Mouse (Mus musculus) midbrain, embryonic 13.5 days (tissue): ENCODE data around the gene Myh7b. TPM values are rescaled to one million over a fixed set of nuclear protein-coding genes. Genes with fewer than 3 reads are reported as not detected.

ENCODE experiments used
- ATAC-seq: fragments of 200-750 bp; cut with Nextera tagmentation; 2 replicates; pipeline ENCODE4 v1.8.0; 2017; ENCODE audit warnings: mild to moderate bottlenecking, moderate TSS enrichment, moderate library complexity
- H3K27ac ChIP-seq: fragments of 300-500 bp; sonication (generic); 2 replicates; pipeline ENCODE4 v1.5.1; 2015; ENCODE audit warnings: inconsistent platforms, mild to moderate bottlenecking, moderate library complexity
- H3K27me3 ChIP-seq: fragments of 300-500 bp; sonication (generic); 2 replicates; pipeline ENCODE4 v1.6.1; 2015; ENCODE audit warnings: mild to moderate bottlenecking, inconsistent platforms
- H3K36me3 ChIP-seq: fragments of 300-500 bp; sonication (generic); 2 replicates; pipeline ENCODE4 v1.6.1; 2015; ENCODE audit warnings: mild to moderate bottlenecking, inconsistent platforms
- H3K4me1 ChIP-seq: fragments of 300-500 bp; sonication (generic); replicated peaks from 2 replicates; pipeline ENCODE4 v1.6.1; 2015; ENCODE audit warnings: inconsistent platforms
- H3K4me2 ChIP-seq: fragments of 300-500 bp; sonication (generic); replicated peaks from 2 replicates; pipeline ENCODE4 v1.6.1; 2015; ENCODE audit warnings: moderate library complexity, mild to moderate bottlenecking, inconsistent platforms
- H3K4me3 ChIP-seq: fragments of 300-500 bp; sonication (generic); replicated peaks from 2 replicates; pipeline ENCODE4 v1.5.1; 2015; ENCODE audit warnings: mild to moderate bottlenecking, inconsistent platforms
- H3K9ac ChIP-seq: fragments of 300-500 bp; sonication (generic); replicated peaks from 2 replicates; pipeline ENCODE4 v1.6.1; 2015; ENCODE audit warnings: mild to moderate bottlenecking, inconsistent platforms
- H3K9me3 ChIP-seq: fragments of 300-500 bp; sonication (generic); 2 replicates; pipeline ENCODE4 v1.6.1; 2016; ENCODE audit warnings: mild to moderate bottlenecking, inconsistent platforms
- WGBS: fragments of 180-500 bp; shearing (Covaris S2); methylation state at CpG from one replicate; pipeline ENCODE4 v1.1.7; 2015; 5-methylcytosine and 5-hydroxymethylcytosine counted together
- polyA plus RNA-seq: library from polyadenylated mRNA; unstranded; fragments of >200 nt; fragmentation: Nextera tagmentation; extraction: Ambion mirVana; gene quantifications from 2 replicates; pipeline ENCODE4 v1.2.1, GENCODE M21; 2015

Gene Myh7b
- polyA plus RNA-seq, 1 experiment from 2014 or later, result 0.97 TPM

GRCm38 (mm10) chr2:155628112-155628511 is 17.1 kb downstream of the Myh7b start:
- Histone ChIP-seq H3K4me2 (no peak overlapping the region), H3K9me3 (no peaks in the 10 kb centered on the region), H3K27ac (no peak overlapping the region), H3K4me3 (no peak overlapping the region), H3K27me3 (peaks cover 74% of the 10 kb centered on the region), H3K4me1 (peaks cover 33% of the 10 kb centered on the region), H3K36me3 (peaks cover 30% of the 10 kb centered on the region), H3K9ac (no peak overlapping the region)
- 81% methylated on average over 9 of the region's 9 CpGs for WGBS
- ATAC-seq, result no peak

- H3K9ac ChIP-seq, result no peak overlapping the region; the same call in 1 of the 2 replicates
- H3K4me1 ChIP-seq, result peaks cover 33% of the 10 kb centered on the region
- no peaks in the 10 kb centered on the region for H3K9me3 ChIP-seq
- H3K27me3 ChIP-seq, result peaks cover 78% of the 10 kb centered on the region
- H3K4me2 ChIP-seq, result peak overlapping the region; percentile 71; the same call in 1 of the 2 replicates
- WGBS, result 80% methylated on average over 13 of the region's 13 CpGs
- H3K36me3 ChIP-seq, result peaks cover 34% of the 10 kb centered on the region
- no peak overlapping the region for H3K27ac ChIP-seq
- ATAC-seq, result no peak
- H3K4me3 ChIP-seq, result no peak overlapping the region
These were observed 17.5 kb downstream of the Myh7b start for GRCm38 (mm10) chr2:155628519-155628918.

GRCm38 (mm10) chr2:155629231-155629661 is 18.2 kb downstream of the Myh7b start:
- no peaks in the 10 kb centered on the region for H3K9me3 ChIP-seq
- WGBS, result 2% methylated on average over 34 of the region's 35 CpGs
- H3K4me2 ChIP-seq, result peak overlapping the region; percentile 71
- peaks cover 33% of the 10 kb centered on the region for H3K4me1 ChIP-seq
- H3K9ac ChIP-seq, result peak overlapping the region; percentile 61
- peaks cover 42% of the 10 kb centered on the region for H3K36me3 ChIP-seq
- peak; percentile 53 for ATAC-seq
- H3K4me3 ChIP-seq, result peak overlapping the region; percentile 37
- H3K27ac ChIP-seq, result no peak overlapping the region
- peaks cover 86% of the 10 kb centered on the region for H3K27me3 ChIP-seq

GRCm38 (mm10) chr2:155630153-155630552 is 19.1 kb downstream of the Myh7b start:
- H3K27me3 ChIP-seq, result peaks cover 93% of the 10 kb centered on the region

GRCm38 (mm10) chr2:155630590-155631416 is 19.8 kb downstream of the Myh7b start:
- Histone ChIP-seq H3K9me3 (no peaks in the 10 kb centered on the region), H3K4me3 (no peak overlapping the region; the same call in 1 of the 2 replicates), H3K4me1 (peaks cover 33% of the 10 kb centered on the region), H3K36me3 (peaks cover 57% of the 10 kb centered on the region), H3K4me2 (0 out of 2 replicates have a peak overlapping the region, but pooled peaks have one; percentile 9), H3K9ac (peak overlapping the region; percentile 29; the same call in 1 of the 2 replicates), H3K27ac (0 out of 2 replicates have a peak overlapping the region, but pooled peaks have one; percentile 26), H3K27me3 (peaks cover 88% of the 10 kb centered on the region)
- 12% methylated on average over 43 of the region's 43 CpGs for WGBS
- no peak for ATAC-seq

More at GRCm38 (mm10) chr2:155630153-155630552, 19.1 kb downstream of the Myh7b start:
- Histone ChIP-seq H3K36me3 (peaks cover 51% of the 10 kb centered on the region), H3K4me3 (no peak overlapping the region), H3K4me2 (0 out of 2 replicates have a peak overlapping the region, but pooled peaks have one; percentile 9), H3K4me1 (peaks cover 33% of the 10 kb centered on the region), H3K9me3 (no peaks in the 10 kb centered on the region), H3K9ac (peak overlapping the region; percentile 29; the same call in 1 of the 2 replicates), H3K27ac (no peak overlapping the region)
- ATAC-seq, result no peak
- 16% methylated on average over 20 of the region's 20 CpGs for WGBS

GRCm38 (mm10) chr2:155632138-155632936 is 21.3 kb downstream of the Myh7b start:
- no peak overlapping the region for H3K4me2 ChIP-seq
- 66% methylated on average over 30 of the region's 30 CpGs for WGBS
- peaks cover 70% of the 10 kb centered on the region for H3K36me3 ChIP-seq
- H3K27ac ChIP-seq, result no peak overlapping the region
- peaks cover 76% of the 10 kb centered on the region for H3K27me3 ChIP-seq
- H3K4me1 ChIP-seq, result peaks cover 27% of the 10 kb centered on the region
- no peaks in the 10 kb centered on the region for H3K9me3 ChIP-seq
- no peak overlapping the region for H3K4me3 ChIP-seq
- ATAC-seq, result no peak
- peak overlapping the region; percentile 2; the same call in 1 of the 2 replicates for H3K9ac ChIP-seq

GRCm38 (mm10) chr2:155633121-155633520 is 22.1 kb downstream of the Myh7b start:
- H3K27me3 ChIP-seq, result peaks cover 68% of the 10 kb centered on the region
- no peak for ATAC-seq
- 67% methylated on average over 19 of the region's 19 CpGs for WGBS

GRCm38 (mm10) chr2:155633731-155634130 is 22.7 kb downstream of the Myh7b start:
- H3K9me3 ChIP-seq, result no peaks in the 10 kb centered on the region
- H3K4me2 ChIP-seq, result no peak overlapping the region
- H3K4me3 ChIP-seq, result no peak overlapping the region
- no peak for ATAC-seq
- H3K9ac ChIP-seq, result no peak overlapping the region
- 92% methylated on average over 9 of the region's 9 CpGs for WGBS
- H3K4me1 ChIP-seq, result peaks cover 27% of the 10 kb centered on the region
- peaks cover 62% of the 10 kb centered on the region for H3K27me3 ChIP-seq
- no peak overlapping the region for H3K27ac ChIP-seq
- peaks cover 78% of the 10 kb centered on the region for H3K36me3 ChIP-seq

More at GRCm38 (mm10) chr2:155633121-155633520, 22.1 kb downstream of the Myh7b start:
- no peak overlapping the region for H3K4me3 ChIP-seq
- H3K4me2 ChIP-seq, result no peak overlapping the region
- H3K27ac ChIP-seq, result no peak overlapping the region
- H3K9me3 ChIP-seq, result no peaks in the 10 kb centered on the region
- no peak overlapping the region for H3K9ac ChIP-seq
- peaks cover 27% of the 10 kb centered on the region for H3K4me1 ChIP-seq
- peaks cover 78% of the 10 kb centered on the region for H3K36me3 ChIP-seq

- Histone ChIP-seq H3K4me3 (no peak overlapping the region), H3K9ac (no peak overlapping the region), H3K4me2 (no peak overlapping the region), H3K36me3 (peaks cover 87% of the 10 kb centered on the region), H3K4me1 (peaks cover 22% of the 10 kb centered on the region), H3K9me3 (no peaks in the 10 kb centered on the region), H3K27me3 (peaks cover 54% of the 10 kb centered on the region), H3K27ac (no peak overlapping the region)
- WGBS, result 91% methylated on average over 8 of the region's 8 CpGs
- ATAC-seq, result no peak
These were observed 23.6 kb downstream of the Myh7b start for GRCm38 (mm10) chr2:155634562-155634961.

- peaks cover 40% of the 10 kb centered on the region for H3K27me3 ChIP-seq
- no peak overlapping the region for H3K9ac ChIP-seq
- ATAC-seq, result no peak
- peaks cover 15% of the 10 kb centered on the region for H3K4me1 ChIP-seq
- no peak overlapping the region for H3K4me2 ChIP-seq
- H3K9me3 ChIP-seq, result no peaks in the 10 kb centered on the region
- peaks cover 98% of the 10 kb centered on the region for H3K36me3 ChIP-seq
- WGBS, result 96% methylated on average over 8 of the region's 8 CpGs
- H3K4me3 ChIP-seq, result no peak overlapping the region
- no peak overlapping the region for H3K27ac ChIP-seq
These were observed 24.9 kb downstream of the Myh7b start for GRCm38 (mm10) chr2:155635961-155636360.

GRCm38 (mm10) chr2:155636881-155637280 is 25.9 kb downstream of the Myh7b start:
- H3K4me3 ChIP-seq, result no peak overlapping the region
- peaks cover 18% of the 10 kb centered on the region; the same call in 1 of the 2 replicates for H3K4me1 ChIP-seq
- H3K4me2 ChIP-seq, result no peak overlapping the region
- H3K36me3 ChIP-seq, result peaks cover 98% of the 10 kb centered on the region
- H3K9ac ChIP-seq, result no peak overlapping the region
- ATAC-seq, result no peak
- H3K9me3 ChIP-seq, result no peaks in the 10 kb centered on the region
- no peak overlapping the region for H3K27ac ChIP-seq
- H3K27me3 ChIP-seq, result peaks cover 31% of the 10 kb centered on the region
